Mouse (Mus musculus) layer of hippocampus, adult 8-10 months (tissue): Measurements from ENCODE around the gene Zbtb43. TPM values are rescaled to one million over a fixed set of nuclear protein-coding genes. Genes with fewer than 3 reads are reported as not detected.

Experiments
- DNase-seq, 2 experiments: peaks; one replicate each; pipeline ENCODE4 v3.0.0; 2022; ENCODE audit warnings: low spot score in 2 of 2
- total RNA-seq, 4 experiments: library from RNA; stranded (reverse); gene quantifications; 2 replicates each; pipeline ENCODE4 v1.2.4; 2022

Gene Zbtb43
- 10 to 100 TPM; 23.7 to 30.1 (median 25.5) TPM for total RNA-seq

DNA sequence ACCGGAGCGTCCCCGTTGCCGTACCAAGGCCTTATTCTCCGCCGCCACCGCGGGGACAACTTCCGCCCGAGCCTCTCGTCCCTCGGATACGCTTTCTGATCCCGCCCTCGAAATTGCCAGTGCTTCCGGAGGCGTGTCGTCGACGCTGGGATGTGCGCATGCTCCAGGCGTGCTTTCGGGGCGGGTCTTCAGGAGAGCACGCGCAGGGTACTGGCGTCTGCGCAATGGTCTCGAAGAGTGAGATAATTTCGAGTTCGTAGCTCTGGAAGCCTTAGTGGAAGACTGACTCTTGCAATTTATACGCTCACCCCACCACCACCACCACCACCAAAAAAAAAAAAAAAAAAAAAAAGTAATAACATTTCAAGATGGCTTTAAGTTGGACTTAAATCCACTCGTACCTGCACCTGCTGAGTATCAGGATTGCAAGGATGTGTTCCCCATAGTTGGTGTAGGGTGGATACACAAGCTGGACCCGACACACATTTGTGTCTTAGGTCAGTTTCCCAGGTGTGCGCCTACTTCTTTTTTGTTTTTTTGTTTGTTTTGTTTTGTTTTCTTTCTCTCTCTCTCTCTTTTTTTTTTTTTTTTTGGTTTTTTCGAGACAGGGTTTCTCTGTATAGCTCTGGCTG lies at the start of gene Zbtb43:
Zbtb43 (minus strand) TSS at position 94 of the 632 bp plus-strand sequence.
- peak; percentile 94 to 95 for DNase-seq

- no peak for DNase-seq
Measured at GRCm38 (mm10) chr2:33515856-33516255, 47.5 kb upstream of the Zbtb43 start.

DNA sequence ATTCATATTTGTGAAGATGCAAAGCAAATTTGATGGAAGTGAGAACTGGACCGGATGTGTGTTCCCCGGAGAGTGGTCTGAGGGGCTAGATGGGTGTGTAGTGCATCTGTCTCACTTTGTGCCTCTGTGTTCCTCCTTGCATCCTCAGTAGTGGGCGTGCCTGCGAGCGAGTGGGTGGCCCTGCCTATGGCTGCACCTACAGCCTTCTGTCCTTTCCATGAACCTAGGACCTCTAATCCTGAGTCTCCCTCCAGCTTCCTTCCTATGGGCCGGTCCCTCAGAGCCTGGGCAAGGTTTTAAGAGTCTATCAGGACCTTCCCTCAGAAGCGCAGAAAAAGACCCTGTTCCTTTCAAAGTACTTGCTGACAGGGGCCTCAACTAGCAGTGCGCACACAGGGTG lies 47.1 kb upstream of the Zbtb43 start:
- DNase-seq, result no peak

DNA sequence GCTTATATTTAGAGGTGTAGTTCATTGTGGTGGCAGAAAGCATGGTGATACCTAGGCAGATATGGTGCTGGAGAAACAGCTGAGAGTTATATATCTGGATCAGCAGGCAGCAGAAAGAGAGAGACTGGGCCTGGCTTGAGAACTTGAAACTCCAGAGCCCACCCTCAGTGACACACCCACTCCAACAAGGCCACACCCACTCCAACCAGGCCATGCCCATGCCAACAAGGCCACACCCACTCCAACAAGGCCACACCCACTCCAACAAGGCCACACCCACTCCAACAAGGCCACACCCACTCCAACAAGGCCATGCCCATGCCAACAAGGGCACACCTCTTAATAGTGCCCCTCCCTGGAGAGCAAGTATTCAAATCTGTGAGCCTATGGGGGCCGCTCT lies 42.4 kb upstream of the Zbtb43 start:
- no peak for DNase-seq

DNA sequence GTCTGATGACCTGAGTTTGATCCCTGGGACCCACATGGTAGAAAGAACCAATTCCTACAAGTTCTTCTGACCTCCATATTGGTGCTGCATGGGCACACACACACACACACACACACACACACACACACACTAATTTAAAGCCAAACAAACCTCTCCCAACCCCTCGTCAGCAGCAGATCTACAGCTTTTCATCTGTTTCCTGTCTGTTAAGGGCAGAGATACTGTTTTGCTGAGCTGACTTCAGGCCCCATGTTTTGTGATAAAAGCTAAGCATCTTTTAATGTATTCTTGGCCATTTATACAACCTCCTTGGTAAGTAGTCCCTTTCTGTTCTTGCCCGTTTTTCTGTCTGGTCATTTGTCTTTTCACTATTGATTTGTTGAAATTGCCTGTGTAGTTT lies 34.2 kb upstream of the Zbtb43 start:
- no peak for DNase-seq

DNA sequence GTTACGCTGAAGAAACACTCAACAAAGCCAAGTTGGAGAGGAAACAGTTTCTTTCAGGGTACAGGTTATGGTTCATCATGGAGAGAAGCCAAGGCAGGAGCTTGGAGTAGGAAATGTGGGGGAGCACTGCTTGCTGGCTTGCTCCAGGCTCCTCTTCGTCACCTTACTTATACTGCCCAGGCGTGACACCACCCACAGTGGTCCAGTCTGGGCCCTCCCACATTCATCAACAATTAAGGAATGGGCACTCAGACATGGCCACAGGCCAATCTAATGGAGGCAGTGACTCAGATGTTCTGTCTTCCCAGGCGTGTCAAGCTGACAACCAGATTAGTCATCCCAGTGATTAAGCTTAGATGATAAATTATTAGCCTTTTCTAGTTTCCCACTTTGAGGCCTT lies 29.9 kb upstream of the Zbtb43 start:
- DNase-seq, result no peak

DNA sequence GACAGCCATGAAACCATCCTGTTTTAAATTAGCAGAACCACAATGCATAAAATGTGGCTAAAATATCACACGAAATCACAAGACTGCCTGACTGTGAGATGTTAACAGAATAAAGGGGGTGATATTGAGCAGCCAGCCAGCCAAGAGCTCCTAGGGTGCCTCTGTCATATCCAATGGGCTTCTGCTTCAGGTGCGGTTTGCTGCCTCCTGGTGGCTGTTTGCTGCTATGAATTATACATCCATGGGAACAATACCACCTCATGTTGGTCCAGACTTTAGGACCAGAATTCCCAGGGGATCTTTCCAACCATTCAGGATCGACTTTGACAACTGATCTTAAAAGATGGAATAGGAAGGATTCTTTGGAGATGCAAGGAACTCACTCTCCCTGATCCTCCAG lies 27.3 kb upstream of the Zbtb43 start:
- no peak for DNase-seq

GRCm38 (mm10) chr2:33492041-33492440 lies 23.7 kb upstream of the Zbtb43 start:
- no peak for DNase-seq

- peak; percentile 13 to 44 for DNase-seq
Measured at GRCm38 (mm10) chr2:33489565-33489964, 21.2 kb upstream of the Zbtb43 start.

DNA sequence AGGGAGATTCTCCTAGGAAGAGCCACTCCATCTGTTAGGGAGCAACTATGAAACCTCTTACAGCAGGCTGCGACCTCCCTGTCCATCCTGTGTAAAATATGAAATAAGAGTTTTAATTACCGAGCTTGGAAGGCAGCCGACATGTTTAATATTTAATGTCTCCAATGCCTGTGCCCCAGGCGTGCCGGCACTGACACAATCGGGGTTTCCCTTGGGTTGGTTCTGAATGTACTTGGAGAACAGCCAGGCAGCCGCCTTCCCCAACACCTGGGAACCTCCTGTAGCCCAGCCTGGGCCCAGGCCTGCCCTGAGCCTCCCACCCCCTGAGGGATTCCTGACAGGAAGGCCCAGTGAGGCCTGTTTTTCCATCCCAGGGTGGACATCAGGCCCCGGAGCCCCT lies 19.0 kb upstream of the Zbtb43 start:
- DNase-seq, result no peak

- DNase-seq, result peak; percentile 40 to 83
Measured at GRCm38 (mm10) chr2:33486866-33487265, 18.5 kb upstream of the Zbtb43 start.

DNA sequence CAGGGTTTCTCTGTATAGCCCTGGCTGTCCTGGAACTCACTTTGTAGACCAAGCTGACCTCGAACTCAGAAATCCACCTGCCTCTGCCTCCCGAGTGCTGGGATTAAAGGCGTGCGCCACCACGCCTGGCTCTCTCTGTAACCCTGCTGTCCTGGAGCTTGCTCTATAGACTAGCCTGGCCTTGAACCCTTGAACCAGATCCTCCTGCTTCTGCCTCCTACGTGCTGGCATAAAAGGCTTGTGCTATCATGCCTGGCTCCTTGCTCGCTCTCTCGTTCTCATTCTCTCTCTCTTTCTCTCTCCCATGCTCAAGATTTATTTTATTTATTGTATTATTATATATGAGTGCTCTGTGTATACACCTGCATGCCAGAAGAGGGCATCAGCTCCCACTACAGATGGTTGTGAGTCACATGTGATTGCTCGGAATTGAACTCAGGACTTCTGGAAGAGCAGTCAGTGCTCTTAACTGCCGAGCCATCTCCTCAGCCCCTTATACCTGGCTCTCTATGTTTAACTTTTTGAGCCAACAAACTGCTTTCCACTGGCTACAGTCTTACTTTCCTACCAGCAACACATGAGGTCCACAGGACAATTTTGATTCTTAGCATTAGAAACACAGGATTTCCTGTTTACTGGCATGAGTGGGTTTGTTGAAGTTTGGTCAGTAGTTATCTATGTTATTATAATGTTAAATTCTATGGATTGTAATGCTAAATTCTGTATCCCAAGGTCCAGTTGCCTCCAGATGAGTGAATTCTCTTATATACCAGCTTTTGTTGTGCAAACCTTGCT lies 9.8 kb upstream of the Zbtb43 start:
- DNase-seq, result no peak

DNA sequence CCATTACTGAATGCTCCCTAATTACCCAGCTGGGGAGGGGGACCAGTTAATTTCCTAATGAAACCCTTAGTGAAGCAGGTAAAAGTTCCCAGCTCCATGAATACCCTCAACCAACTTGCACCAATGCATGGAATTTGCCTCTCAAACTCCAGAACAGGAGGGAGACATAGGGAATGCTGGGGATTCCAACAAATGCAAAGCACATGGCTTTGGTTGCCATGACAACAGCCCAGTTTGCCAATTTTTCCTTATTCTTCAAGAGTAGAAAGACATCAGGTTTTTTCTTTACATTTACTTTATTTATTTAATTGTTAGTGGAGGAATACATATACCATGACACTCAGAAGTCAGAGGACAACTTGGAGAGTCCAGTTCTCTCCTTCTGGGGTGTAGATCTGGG lies 7.6 kb upstream of the Zbtb43 start:
- peak in 1 of 2 experiments; percentile 74 for DNase-seq

DNA sequence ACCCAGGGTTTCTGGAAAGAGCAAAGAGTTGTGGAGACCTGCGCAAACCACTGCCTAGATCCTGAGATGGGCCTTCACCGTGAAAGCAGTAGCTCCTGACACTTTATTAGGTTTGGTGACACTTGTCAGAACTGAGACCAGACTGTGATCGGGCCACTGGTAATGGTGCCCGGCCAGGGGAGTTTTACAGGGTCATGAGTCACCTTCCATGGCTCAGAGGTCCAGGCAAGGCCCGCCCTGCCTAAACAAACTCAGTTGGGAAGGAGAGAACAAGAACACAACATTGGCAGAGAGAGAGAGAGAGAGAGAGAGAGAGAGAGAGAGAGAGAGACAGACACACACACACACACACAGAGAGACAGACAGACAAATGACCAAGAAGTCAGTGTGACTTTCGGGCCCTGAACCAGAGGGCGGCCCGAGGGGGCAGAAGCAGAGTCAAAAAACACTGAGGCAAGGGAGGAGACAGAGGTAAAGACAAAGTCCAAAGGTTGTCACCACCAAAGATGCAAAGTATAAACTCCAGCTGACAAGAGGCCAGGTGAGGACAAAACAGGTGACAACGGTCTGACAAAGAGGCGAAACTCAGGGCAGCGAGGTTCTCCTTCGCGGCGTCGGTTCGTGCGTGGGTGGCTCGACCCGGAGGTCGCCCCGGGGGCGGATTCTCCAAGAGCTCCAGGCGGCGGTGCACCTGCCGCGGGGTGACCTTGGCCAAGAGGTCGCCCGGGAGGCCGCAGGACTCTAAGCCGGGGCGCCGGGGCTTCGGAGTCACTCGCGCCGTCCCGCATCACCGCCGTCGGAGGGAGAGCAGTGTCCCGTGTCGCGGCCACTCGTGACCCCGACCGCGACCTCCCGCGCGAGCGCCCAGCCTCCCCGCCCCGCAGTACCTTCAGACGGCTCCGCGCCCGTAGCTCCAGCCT lies 553 bp downstream of the Zbtb43 start:
- DNase-seq, result no peak

DNA sequence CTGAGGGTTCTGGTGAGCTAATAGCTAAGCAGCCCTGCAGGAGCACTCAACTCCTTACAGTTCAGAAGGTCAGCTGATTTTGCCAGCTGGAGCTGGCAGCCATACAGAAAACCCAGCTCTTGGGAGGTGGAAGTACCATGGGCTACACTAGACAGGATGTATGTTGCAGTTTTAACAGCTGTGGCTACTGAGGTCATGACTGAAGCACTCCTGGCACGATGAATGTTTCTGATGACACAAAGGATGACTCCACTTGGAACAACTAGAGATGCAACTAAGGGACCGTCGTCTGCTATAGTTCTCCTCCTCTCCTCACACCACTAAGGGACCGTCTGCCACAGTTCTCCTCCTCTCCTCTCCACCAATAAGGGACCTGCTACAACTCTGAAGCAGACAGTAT lies 2.4 kb downstream of the Zbtb43 start:
- DNase-seq, result no peak

GRCm38 (mm10) chr2:33465215-33465614 lies 3.1 kb downstream of the Zbtb43 start:
- no peak for DNase-seq

DNA sequence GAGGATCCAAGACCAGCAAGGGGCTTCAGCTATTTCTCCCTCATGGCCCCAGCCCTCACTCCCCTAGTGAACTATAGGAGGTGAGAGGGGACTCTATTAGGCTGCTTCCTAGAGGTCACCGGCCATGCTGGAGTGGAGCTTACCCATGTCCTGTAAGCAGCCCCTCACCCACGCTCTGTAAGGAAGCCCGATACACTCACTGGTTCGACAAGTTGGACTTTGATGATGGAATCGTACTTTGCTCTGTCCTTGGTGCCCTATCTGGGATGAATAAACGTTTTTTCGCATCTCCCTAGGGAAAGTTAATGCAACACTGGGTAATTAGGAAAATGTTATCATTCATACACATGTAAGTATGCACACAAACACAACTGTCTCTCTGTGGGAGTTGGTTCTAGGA lies 6.3 kb downstream of the Zbtb43 start:
- DNase-seq, result no peak

DNA sequence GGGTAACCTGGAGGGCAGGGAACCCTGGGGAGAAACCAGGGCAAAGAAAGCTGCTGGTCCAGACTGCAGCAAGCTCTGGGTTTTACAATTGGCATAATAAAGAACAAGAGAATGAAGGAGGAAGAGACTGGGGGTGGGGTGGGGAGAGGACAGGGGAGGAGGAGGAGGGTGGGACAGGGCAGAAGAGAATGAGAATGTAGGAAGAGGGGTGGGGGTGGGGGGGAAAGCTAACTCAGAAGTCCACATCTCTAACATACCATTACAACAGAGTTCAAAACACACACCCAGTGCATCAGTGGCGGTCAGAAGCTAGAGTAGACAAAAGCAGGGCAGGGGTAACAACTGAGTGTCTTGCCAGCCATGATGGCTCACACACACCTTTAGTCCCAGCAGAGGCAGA lies 7.3 kb downstream of the Zbtb43 start:
- no peak for DNase-seq

GRCm38 (mm10) chr2:33459660-33460059 lies 8.7 kb downstream of the Zbtb43 start:
- DNase-seq, result no peak

DNA sequence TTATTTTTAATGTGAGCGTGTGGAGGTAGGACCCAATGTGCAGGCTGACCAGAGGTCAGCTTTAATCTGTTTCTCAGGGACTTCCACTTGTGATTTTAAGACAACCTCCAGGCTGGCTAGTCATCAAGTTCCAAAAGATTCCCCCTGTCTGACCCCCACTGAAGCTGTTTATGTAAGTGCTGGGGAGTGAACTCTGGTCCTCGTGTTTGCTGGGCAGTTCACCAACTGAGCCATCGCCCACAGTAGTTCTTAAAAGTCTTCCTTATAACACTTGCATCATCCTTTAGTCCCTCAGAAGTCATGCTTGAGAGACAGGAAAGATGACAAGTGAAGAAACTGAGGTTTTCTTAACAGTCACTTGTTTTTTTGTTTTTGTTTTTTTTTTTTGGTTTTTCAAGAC lies 11.7 kb downstream of the Zbtb43 start:
- no peak for DNase-seq

DNA sequence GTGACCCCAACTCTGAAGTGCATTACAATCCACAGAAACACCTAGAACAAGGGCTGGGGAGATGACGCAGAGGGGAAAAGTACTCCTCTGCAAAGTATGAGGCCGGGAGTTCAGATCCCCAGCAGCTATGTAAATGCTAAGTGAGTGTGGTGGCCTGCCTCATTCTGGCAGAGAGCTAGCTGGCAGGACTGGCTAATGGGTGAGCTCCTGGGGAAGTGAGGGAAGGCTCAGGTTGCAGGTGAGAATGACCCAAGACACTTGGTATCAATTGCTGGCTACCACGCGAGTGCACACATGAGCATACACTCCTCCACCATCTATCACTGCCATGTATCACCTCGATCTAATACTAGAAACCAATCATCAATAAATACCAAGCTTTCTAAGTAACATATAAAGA lies 12.1 kb downstream of the Zbtb43 start:
- DNase-seq, result no peak

GRCm38 (mm10) chr2:33455350-33455749 lies 13.0 kb downstream of the Zbtb43 start:
- DNase-seq, result no peak
